Mouse (Mus musculus) left cerebral cortex, adult 11 months (tissue): Measurements from ENCODE around the gene Lpcat1.

ENCODE experiments used
- DNase-seq: peaks from one replicate; pipeline ENCODE4 v3.0.0; 2022; ENCODE audit warnings: low spot score

The Lpcat1 gene

GRCm38 (mm10) chr13:73536403-73536821 lies 69.4 kb downstream of the Lpcat1 start, which contains the start of gene Slc6a3:
TSS of gene Slc6a3 (plus strand) at chr13:73536747.
- no peak for DNase-seq

GRCm38 (mm10) chr13:73536824-73537223 lies 69.8 kb downstream of the Lpcat1 start:
- DNase-seq = no peak

- DNase-seq = no peak
These were observed 97.2 kb downstream of the Lpcat1 start for GRCm38 (mm10) chr13:73564201-73564600.
